Mouse (Mus musculus): ENCODE data around the gene 2310034C09Rik.
"Not testable (repeated sequence)": the region's sequence is repeated elsewhere in the genome, so short reads cannot be mapped to it uniquely, and the experiment has no call there.

The 2310034C09Rik gene

DNA sequence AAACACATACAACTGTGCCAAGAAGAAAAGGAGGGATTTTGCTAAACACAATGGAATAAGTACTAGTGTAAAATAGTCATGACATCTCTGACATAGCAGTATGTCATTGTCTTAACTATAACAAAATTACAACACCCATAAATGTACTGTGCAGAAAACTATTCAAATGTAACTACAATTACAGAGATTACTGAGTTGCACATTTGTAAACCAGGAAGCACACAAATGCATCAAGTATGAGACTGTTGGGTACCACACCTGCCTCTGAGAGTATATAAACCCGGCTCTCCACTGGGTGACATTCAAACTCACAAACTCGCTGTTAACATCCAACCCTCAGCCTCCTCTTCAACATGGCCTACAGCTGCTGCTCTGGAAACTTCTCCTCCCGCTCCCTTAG lies at the start of gene 2310034C09Rik:
2310034C09Rik (plus strand) TSS at position 301 of the 400 bp plus-strand sequence.
- DNase-seq, result not testable (repeated sequence)

DNA sequence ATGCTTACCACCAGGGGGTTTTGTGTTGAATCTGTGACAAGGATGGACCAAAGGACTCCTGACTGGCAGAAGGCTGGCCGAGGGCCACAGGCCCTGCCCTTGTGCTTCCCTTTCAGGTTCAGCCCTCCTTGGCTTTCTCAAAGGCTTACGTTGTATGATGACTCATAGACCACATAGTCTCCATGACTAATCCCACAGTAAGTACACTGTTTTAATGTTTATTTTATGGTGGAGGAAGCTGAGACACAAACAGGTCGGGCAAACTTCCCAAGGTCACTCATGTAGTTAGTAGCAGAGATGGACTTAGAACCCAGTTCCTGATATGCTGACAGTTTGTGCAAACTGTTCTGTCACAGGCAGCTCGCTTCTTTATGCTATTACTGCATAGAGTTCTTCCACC lies 47.9 kb upstream of the 2310034C09Rik start:
- no peak for DNase-seq

DNA sequence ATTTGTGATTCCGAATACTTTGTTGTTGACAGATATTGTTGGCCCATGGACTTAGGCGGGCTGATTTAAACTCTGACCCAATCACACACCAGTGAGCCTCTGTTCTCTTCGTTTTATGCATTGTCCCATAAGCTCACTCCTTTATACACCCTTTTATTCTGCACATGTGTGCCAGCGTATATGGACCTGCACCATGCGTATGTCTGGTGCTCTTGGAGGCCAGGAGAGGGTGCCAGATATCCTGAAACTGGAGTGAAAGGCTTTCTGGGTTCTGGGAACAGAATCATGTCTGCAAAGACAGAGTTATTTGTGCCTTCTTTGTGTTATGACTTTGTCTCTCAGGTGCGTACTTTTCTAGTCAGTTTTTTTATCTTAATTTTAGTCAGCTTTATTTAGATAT lies 47.4 kb upstream of the 2310034C09Rik start:
- DNase-seq, result no peak

DNA sequence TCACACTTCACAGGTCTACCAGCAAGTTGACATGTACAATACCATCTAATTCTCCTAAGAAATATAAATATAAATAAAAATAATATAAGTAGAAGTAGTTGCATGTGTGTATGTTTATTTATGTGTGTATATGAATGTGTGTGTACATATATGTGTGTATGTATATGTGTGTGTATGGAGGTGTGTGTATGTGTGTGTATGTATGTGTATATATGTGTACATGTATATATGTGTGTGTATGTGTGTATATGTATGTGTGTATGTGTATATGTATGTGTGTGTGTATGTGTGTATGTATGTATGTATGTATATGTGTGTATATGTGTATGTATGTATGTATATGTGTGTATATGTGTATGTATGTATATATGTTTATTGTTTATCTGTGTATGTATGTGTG lies 42.1 kb upstream of the 2310034C09Rik start:
- no peak for DNase-seq

DNA sequence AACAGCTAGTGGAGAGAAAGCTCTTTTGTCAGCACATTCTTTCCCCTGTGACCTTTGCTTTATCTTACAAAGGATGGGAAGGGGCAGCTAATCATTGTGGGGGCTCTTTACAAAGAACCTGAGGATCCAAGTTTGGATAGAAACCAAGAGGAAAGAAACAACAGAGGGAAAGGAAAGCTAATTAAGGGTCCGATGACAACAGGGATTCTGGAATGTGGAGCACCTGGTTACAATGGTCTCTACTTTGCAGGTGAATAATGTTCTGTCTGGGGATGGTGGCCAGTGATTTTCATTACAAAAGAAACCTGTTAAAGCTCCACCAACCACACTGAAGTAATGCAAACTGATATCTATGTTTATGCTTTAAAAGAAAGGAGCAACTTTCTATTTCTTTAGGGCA lies 38.6 kb upstream of the 2310034C09Rik start:
- no peak for DNase-seq

DNA sequence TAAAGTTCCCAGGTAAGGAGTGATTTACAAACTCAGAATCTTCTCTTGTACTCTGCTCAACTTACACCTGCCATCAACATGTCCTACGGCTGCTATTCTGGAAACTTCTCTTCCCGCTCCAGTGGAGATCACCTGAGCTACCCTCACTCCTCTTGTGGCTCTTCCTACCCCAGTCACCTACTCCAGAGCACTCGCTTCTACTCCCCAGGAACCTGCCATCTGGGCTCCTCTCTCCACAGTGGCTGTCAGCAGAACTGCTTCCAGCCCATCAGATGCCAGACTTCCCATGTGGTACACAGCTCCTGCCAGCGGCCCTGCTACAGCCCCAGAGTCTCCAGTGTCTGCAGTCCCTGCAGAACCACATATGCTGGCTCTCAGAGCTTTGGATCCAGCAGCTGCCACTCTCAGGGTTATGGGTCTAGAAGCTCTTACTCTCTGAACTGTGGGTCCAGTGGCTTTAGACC lies 29.8 kb upstream of the 2310034C09Rik start, which contains the start of gene Krtap13-1:
Krtap13-1 (plus strand) TSS at position 51 of the 464 bp plus-strand sequence.
- DNase-seq, result peak; percentile 30 to 33

DNA sequence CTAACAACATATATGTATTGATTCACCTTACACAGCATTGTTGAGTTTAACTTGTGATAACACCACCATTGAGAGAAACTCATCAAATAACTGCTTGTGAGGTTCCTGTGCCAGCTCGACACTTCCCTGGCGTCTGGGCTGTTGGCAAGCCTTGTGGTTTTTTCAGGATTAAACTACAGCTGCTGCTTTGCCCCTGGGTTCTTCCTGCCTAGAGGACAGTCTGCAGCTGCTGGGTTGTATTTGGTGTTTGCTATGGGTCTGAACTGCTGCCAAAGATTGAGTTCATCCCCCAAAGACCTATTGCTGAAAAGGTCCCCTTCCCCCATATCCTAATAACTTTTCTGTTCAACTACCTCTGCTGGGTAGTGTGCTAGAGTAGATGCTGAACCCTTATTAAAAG lies 23.3 kb upstream of the 2310034C09Rik start:
- no peak for DNase-seq

DNA sequence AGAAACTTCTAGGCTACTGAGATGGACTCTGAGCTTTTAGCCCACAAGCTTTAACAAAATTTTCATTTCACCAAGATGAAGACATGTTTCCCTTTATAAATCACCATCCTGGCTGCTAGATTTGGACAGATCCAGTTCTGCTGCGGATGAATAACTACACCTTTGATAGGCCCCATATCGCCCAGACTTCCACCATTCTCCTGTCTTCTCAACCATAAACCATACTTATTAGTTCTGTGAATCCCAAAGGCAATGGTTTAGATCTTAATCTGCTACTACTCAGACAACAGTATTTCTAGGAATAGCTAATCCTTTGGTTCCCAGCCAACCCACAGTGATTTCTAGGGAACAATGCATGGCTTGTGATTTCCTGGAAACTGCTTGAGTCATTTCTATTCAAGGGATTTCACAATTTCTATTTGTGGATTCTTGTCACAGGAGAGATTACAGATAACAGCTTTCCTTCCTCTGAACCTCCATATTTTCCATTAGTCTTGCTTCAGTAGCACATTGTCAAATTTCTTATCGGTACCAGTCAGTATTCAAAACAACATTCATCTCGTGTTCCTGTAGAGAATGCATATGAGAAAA lies 13.8 kb upstream of the 2310034C09Rik start:
- no peak for DNase-seq

DNA sequence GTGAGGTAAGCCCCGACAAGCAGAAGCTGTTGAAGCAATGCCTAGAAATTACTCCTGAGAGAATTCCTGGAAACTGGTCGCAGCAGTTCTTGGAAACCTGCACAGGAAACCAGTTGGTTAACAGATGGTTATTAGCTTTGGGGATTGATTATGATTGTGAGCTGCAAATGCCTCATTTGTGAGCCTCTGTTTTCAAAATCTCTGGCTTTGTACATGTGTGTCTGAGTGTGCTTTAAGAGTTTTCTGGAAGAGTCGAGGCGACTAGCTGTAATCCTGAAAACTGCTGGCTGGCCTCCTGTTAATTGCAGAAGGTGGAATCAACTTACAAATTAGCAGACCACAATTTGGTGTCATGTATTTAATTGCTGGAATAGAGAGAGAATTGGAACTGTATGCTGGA lies 10.7 kb upstream of the 2310034C09Rik start:
- DNase-seq, result no peak

DNA sequence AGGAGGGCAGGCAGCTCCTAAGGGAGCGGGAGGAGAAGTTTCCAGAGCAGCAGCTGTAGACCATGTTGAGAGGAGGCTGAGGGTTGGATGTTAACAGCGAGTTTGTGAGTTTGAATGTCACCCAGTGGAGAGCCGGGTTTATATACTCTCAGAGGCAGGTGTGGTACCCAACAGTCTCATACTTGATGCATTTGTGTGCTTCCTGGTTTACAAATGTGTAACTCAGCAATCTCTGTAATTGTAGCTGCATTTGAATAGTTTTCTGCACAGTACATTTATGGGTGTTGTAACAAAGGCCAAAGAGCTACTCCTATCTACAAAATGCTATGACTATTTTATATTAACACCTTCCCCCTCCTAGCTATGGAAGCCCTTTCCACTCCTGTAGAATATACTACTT lies 7.1 kb upstream of the 2310034C09Rik start, which contains the start of gene Krtap13:
Krtap13 (minus strand) TSS at position 101 of the 400 bp plus-strand sequence.
- DNase-seq, result not testable (repeated sequence)

DNA sequence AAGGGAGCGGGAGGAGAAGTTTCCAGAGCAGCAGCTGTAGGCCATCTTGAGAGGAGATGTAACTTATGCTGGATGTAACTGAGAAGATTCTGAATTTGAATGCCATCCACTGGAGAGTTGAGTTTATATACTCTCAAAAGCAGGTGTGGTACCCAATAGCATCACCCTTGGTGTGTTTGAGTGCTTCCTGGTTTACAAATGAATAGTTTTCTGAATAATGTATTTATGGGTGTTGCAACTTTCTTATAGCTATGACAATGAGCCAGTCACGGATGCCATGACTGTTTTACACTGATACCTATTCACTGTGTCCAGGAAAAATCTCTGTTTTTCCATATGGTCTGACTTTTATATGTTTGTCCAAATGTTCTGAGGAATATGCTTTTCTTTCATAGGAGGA lies 15.5 kb downstream of the 2310034C09Rik start, which contains the start of gene 2310057N15Rik:
2310057N15Rik (minus strand) TSS at position 101 of the 400 bp plus-strand sequence.
- DNase-seq, result no peak

DNA sequence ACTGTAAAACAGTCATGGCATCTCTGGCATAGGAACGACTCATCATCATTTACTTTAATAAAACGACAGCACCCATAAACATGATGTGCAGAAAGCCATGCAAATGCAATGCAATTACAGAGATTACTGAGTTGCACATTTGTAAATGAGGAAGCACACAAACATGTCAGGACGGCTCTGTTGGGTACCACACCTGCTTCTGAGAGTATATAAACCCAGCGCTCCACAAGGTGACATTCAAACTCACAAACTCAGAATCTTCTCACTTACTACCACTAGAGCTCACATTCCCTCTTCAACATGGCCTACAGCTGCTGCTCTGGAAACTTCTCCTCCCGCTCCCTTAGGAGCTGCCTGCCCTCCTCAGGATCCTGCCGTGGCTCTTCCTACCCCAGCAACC lies 18.9 kb downstream of the 2310034C09Rik start, which contains the start of gene Gm5965:
Gm5965 (plus strand) TSS at position 301 of the 400 bp plus-strand sequence.
- no peak for DNase-seq

DNA sequence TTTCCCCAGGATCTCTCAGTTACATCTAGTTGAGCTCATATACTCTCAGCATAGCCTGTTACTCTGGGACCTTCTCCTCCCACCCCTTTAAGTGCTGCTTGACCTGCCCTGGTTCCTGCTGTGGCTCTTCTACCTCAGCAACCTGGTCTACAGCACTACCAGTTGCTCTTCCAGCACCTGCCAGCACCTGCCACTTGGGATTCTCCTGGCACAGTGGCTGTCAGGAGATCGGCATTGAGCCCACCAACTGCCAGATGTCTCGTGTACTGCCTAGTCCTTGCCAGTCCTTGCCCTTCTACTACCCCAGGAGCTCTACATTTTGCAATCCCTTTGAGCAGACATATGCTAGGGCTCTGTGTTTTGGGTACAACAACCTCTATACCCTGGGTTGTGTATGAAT lies 28.1 kb downstream of the 2310034C09Rik start:
- DNase-seq, result peak in 1 of 2 experiments; percentile 5
